Mouse (Mus musculus): ENCODE data around the gene Mogat2. TPM values are rescaled to one million over a fixed set of nuclear protein-coding genes. Genes with fewer than 3 reads are reported as not detected.

The Mogat2 gene
- total RNA-seq, 2 experiments from 2014 or later = 0.15 to 0.16 TPM

DNA sequence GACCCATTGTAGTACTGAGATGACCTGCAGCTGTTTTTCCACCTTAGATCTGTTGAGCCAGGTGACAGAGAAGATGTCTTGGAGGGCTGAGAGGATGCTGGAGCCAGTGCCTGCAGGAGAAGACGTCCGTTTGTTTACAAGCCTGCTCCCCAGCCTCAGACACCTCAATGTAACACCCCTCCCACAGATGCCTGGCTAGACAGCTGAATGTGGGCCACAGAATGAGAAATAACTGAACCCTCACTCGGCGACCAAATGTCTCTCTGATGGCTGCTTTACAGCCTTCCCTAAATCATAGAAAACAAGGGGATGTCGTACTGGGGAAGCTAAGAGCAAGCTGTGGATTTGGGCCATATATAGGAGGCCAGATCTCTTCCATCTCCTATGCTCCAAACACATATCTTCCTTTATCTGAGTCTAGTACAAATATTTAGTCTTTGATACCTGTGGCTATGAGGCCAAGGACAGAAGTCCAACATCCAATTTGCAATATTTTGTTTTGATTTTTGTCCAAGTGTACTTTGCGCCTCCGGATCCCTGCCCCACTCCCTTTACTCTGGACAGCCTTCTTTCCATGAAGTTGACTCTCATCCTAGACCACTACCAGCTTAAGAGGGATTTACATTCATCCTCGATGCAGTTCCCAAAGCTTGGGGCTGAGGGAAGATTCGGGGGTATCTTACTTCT is 68.6 kb downstream of the Mogat2 start:
- no peak for DNase-seq (ENCODE audit: low spot score in 2 of 2)

Other genes with a start within 250 kb of the Mogat2 start
- gene Uvrag, start 97.5 kb downstream of the Mogat2 start, total RNA-seq (2021) = 10 to 100 TPM; 28.9 to 30.4 TPM
- 10 to 100 TPM; 13.0 to 20.0 TPM for gene Dgat2, start 55.9 kb downstream of the Mogat2 start, total RNA-seq (2021)
- 10 to 100 TPM in 1 of 2 experiments, 1 to 10 TPM in 1; 8.3 to 11.5 TPM for gene Map6, start 28.8 kb upstream of the Mogat2 start, total RNA-seq (2021)
- 100 to 1,000 TPM; 409 to 535 TPM for gene Serpinh1, start 114.6 kb upstream of the Mogat2 start, total RNA-seq (2021)
- gene Gdpd5, start 142.8 kb upstream of the Mogat2 start, total RNA-seq (2021) = 10 to 100 TPM; 17.1 to 19.2 TPM
- 1 to 10 TPM in 1 of 2 experiments, under 1 TPM in 1; 0.91 to 1.5 TPM for gene Klhl35, start 227.4 kb upstream of the Mogat2 start, total RNA-seq (2021)
- gene Rps3, start 245.1 kb upstream of the Mogat2 start, total RNA-seq (2021) = 100 to 1,000 TPM; 484 to 545 TPM